Comparison of ENCODE assay signal across 8 mouse cellular contexts in genomic region chr17:46621324-46621723, GRCm38 (mm10). TPM values are rescaled to one million over a fixed set of nuclear protein-coding genes. Genes with fewer than 3 reads are reported as not detected.
A peak's percentile ranks its signal among the peaks of the same experiment; 100 is the strongest.
DNase-seq lines count a peak whose midpoint lies in the region; ATAC-seq and TF ChIP-seq lines count a peak whose summit lies in the region.

No protein-coding gene starts in this region.

- peak overlapping the region; percentile 37 for H3K4me2 ChIP-seq in embryonic facial prominence, embryonic 14.5 days (ENCODE audit: low read depth, low read length)
- peak overlapping the region; percentile 21 for H3K4me2 ChIP-seq in hindbrain, postnatal 0 days (ENCODE audit: low read depth, low read length)
- peak overlapping the region; percentile 8; the same call in 1 of the 2 replicates for H3K4me2 ChIP-seq in limb, embryonic 15.5 days

- ATAC-seq in embryonic facial prominence, embryonic 14.5 days (ENCODE audit: low read depth), result no peak
- no peak for ATAC-seq in hindbrain, postnatal 0 days
- no peak for ATAC-seq in limb, embryonic 15.5 days (ENCODE audit: insufficient number of reproducible peaks, low FRiP score, low TSS enrichment, low read depth)

- no peak for TF ChIP-seq CTCF in hindbrain, postnatal 0 days (IDR thresholded peaks at IDR 0.05; ENCODE audit: low read depth)

- H3K27me3 ChIP-seq in embryonic facial prominence, embryonic 14.5 days (replicated peaks; ENCODE audit: control insufficient read depth, insufficient read depth, low read length), result no peaks in the 10 kb centered on the region
- H3K27me3 ChIP-seq in hindbrain, postnatal 0 days (ENCODE audit: insufficient read depth, low read length), result no peaks in the 10 kb centered on the region
- H3K27me3 ChIP-seq in limb, embryonic 15.5 days, result no peaks in the 10 kb centered on the region

- H3K4me1 ChIP-seq in embryonic facial prominence, embryonic 14.5 days (ENCODE audit: control insufficient read depth, insufficient read depth, low read length), result peaks cover 96% of the 10 kb centered on the region
- peaks cover 25% of the 10 kb centered on the region for H3K4me1 ChIP-seq in hindbrain, postnatal 0 days (ENCODE audit: insufficient read depth, low read length)
- H3K4me1 ChIP-seq in limb, embryonic 15.5 days, result peaks cover 89% of the 10 kb centered on the region

- 46% methylated on average over 15 of the region's 15 CpGs for WGBS in embryonic facial prominence, embryonic 14.5 days
- WGBS in hindbrain, postnatal 0 days, result 33% methylated on average over 15 of the region's 15 CpGs
- 32% methylated on average over 15 of the region's 15 CpGs for WGBS in limb, embryonic 15.5 days

- H3K9ac ChIP-seq in embryonic facial prominence, embryonic 14.5 days (ENCODE audit: low read depth, low read length), result no peak overlapping the region
- H3K9ac ChIP-seq in hindbrain, postnatal 0 days (replicated peaks; ENCODE audit: low read length), result no peak overlapping the region; the same call in 1 of the 2 replicates
- no peak overlapping the region for H3K9ac ChIP-seq in limb, embryonic 15.5 days

- no peaks in the 10 kb centered on the region for H3K9me3 ChIP-seq in embryonic facial prominence, embryonic 14.5 days (ENCODE audit: control insufficient read depth, low read length)
- H3K9me3 ChIP-seq in hindbrain, postnatal 0 days (ENCODE audit: low read length), result no peaks in the 10 kb centered on the region
- no peaks in the 10 kb centered on the region for H3K9me3 ChIP-seq in limb, embryonic 15.5 days

- peak overlapping the region; percentile 72 for H3K27ac ChIP-seq in embryonic facial prominence, embryonic 14.5 days (replicated peaks; ENCODE audit: low read depth, low read length)
- H3K27ac ChIP-seq in hindbrain, postnatal 0 days, result peak overlapping the region; percentile 45; the same call in 1 of the 2 replicates
- peak overlapping the region; percentile 47 for H3K27ac ChIP-seq in limb, embryonic 15.5 days

- no peak overlapping the region for H3K4me3 ChIP-seq in embryonic facial prominence, embryonic 14.5 days (ENCODE audit: low read depth, low read length)
- no peak overlapping the region for H3K4me3 ChIP-seq in hindbrain, postnatal 0 days (ENCODE audit: low read length)
- H3K4me3 ChIP-seq in limb, embryonic 15.5 days, result no peak overlapping the region

- peak; percentile 39 for DNase-seq in embryo, embryonic 11 days
- DNase-seq in embryo, embryonic 10.5 days (ENCODE audit: low spot score), result no peak
- DNase-seq in MEL-GATA-1-ER (ENCODE audit: extremely low read depth, low read depth), result peak; percentile 31
- DNase-seq in embryonic facial prominence, embryonic 14.5 days (ENCODE audit: low spot score), result peak; percentile 58
- DNase-seq in hindbrain, postnatal 0 days (ENCODE audit: low spot score), result peak; percentile 62
- peak; percentile 58 to 59 for DNase-seq in right cerebral cortex, adult 2 months (ENCODE audit: low spot score in 2 of 2)
- DNase-seq in thymus, postnatal 0 days (ENCODE audit: low spot score), result no peak

- H3K36me3 ChIP-seq in embryonic facial prominence, embryonic 14.5 days (ENCODE audit: control insufficient read depth, insufficient read depth, low read length), result no peaks in the 10 kb centered on the region
- H3K36me3 ChIP-seq in hindbrain, postnatal 0 days (ENCODE audit: insufficient read depth, low read length), result no peaks in the 10 kb centered on the region
- no peaks in the 10 kb centered on the region for H3K36me3 ChIP-seq in limb, embryonic 15.5 days

RNA-seq across cellular contexts. Expression of gene Ptk7, which starts 8.0 kb away (rescaled TPM):
- polyA plus RNA-seq in embryonic facial prominence, embryonic 14.5 days (2014; fragmentation: Nextera tagmentation; extraction: Ambion mirVana), result 68.0 and 90.7 TPM in 2 replicates
- 77.6 and 79.3 TPM in 2 replicates for total RNA-seq in hindbrain, postnatal 0 days (2014; rRNA removed)
- 24.5 and 25.1 TPM in 2 replicates for polyA plus RNA-seq in hindbrain, postnatal 0 days (2015; fragmentation: Nextera tagmentation; extraction: Ambion mirVana)
- 122 and 123 TPM in 2 replicates for polyA plus RNA-seq in limb, embryonic 15.5 days (2015; fragmentation: Nextera tagmentation; extraction: Ambion mirVana)
- polyA plus RNA-seq in thymus, postnatal 0 days (2015; fragmentation: Nextera tagmentation; extraction: Ambion mirVana), result 24.7 and 25.1 TPM in 2 replicates

RNA-seq across cellular contexts. Expression of gene Klc4, which starts 24.5 kb away (rescaled TPM):
- polyA plus RNA-seq in embryonic facial prominence, embryonic 14.5 days (2014; fragmentation: Nextera tagmentation; extraction: Ambion mirVana), result 15.8 and 20.3 TPM in 2 replicates
- total RNA-seq in hindbrain, postnatal 0 days (2014; rRNA removed), result 25.1 and 32.1 TPM in 2 replicates
- 23.0 and 24.0 TPM in 2 replicates for polyA plus RNA-seq in hindbrain, postnatal 0 days (2015; fragmentation: Nextera tagmentation; extraction: Ambion mirVana)
- polyA plus RNA-seq in limb, embryonic 15.5 days (2015; fragmentation: Nextera tagmentation; extraction: Ambion mirVana), result 20.5 and 22.3 TPM in 2 replicates
- 17.7 and 18.4 TPM in 2 replicates for polyA plus RNA-seq in thymus, postnatal 0 days (2015; fragmentation: Nextera tagmentation; extraction: Ambion mirVana)

RNA-seq across cellular contexts. Expression of gene Mrpl2, which starts 24.7 kb away (rescaled TPM):
- polyA plus RNA-seq in embryonic facial prominence, embryonic 14.5 days (2014; fragmentation: Nextera tagmentation; extraction: Ambion mirVana), result 91.8 and 100 TPM in 2 replicates
- total RNA-seq in hindbrain, postnatal 0 days (2014; rRNA removed), result 55.4 and 67.2 TPM in 2 replicates
- 90.2 and 95.5 TPM in 2 replicates for polyA plus RNA-seq in hindbrain, postnatal 0 days (2015; fragmentation: Nextera tagmentation; extraction: Ambion mirVana)
- polyA plus RNA-seq in limb, embryonic 15.5 days (2015; fragmentation: Nextera tagmentation; extraction: Ambion mirVana), result 88.4 and 91.3 TPM in 2 replicates
- 110 and 113 TPM in 2 replicates for polyA plus RNA-seq in thymus, postnatal 0 days (2015; fragmentation: Nextera tagmentation; extraction: Ambion mirVana)

RNA-seq across cellular contexts. Expression of gene Cul7, which starts 28.8 kb away (rescaled TPM):
- polyA plus RNA-seq in embryonic facial prominence, embryonic 14.5 days (2014; fragmentation: Nextera tagmentation; extraction: Ambion mirVana), result 48.5 and 50.1 TPM in 2 replicates
- 92.2 and 108 TPM in 2 replicates for total RNA-seq in hindbrain, postnatal 0 days (2014; rRNA removed)
- 24.9 and 26.8 TPM in 2 replicates for polyA plus RNA-seq in hindbrain, postnatal 0 days (2015; fragmentation: Nextera tagmentation; extraction: Ambion mirVana)
- 53.4 and 63.3 TPM in 2 replicates for polyA plus RNA-seq in limb, embryonic 15.5 days (2015; fragmentation: Nextera tagmentation; extraction: Ambion mirVana)
- 14.0 and 16.0 TPM in 2 replicates for polyA plus RNA-seq in thymus, postnatal 0 days (2015; fragmentation: Nextera tagmentation; extraction: Ambion mirVana)

RNA-seq across cellular contexts. Expression of gene Rrp36, which starts 52.8 kb away (rescaled TPM):
- 34.5 and 41.9 TPM in 2 replicates for polyA plus RNA-seq in embryonic facial prominence, embryonic 14.5 days (2014; fragmentation: Nextera tagmentation; extraction: Ambion mirVana)
- total RNA-seq in hindbrain, postnatal 0 days (2014; rRNA removed), result 26.6 and 32.7 TPM in 2 replicates
- 56.5 and 59.1 TPM in 2 replicates for polyA plus RNA-seq in hindbrain, postnatal 0 days (2015; fragmentation: Nextera tagmentation; extraction: Ambion mirVana)
- polyA plus RNA-seq in limb, embryonic 15.5 days (2015; fragmentation: Nextera tagmentation; extraction: Ambion mirVana), result 64.6 and 66.9 TPM in 2 replicates
- polyA plus RNA-seq in thymus, postnatal 0 days (2015; fragmentation: Nextera tagmentation; extraction: Ambion mirVana), result 53.2 and 68.6 TPM in 2 replicates

Comparison
In these comparisons a context has a peak if more than half of its experiments do, and no peak if none do; other contexts are left out.
1. DNase-seq: peak in embryo, embryonic 11 days (single experiment), MEL-GATA-1-ER (single experiment), embryonic facial prominence, embryonic 14.5 days (single experiment), hindbrain, postnatal 0 days (single experiment) and right cerebral cortex, adult 2 months (2 of 2); none in embryo, embryonic 10.5 days (single experiment) and thymus, postnatal 0 days (single experiment).
2. Peak in every context shown above with its lines, with median percentiles within 50 percentile points of each other: H3K27ac ChIP-seq and H3K4me2 ChIP-seq.